Mouse (Mus musculus) common myeloid progenitor, adult 5-6 weeks (primary cell): ENCODE data around the gene Tcf21. TPM values are rescaled to one million over a fixed set of nuclear protein-coding genes. Genes with fewer than 3 reads are reported as not detected.

Experiments used
- ATAC-seq: replicated peaks from 2 replicates; pipeline ENCODE4 v1.8.0; 2016; ENCODE audit warnings: low read depth, mild to moderate bottlenecking, moderate TSS enrichment, inconsistent platforms; ENCODE audit not compliant: poor library complexity, severe bottlenecking
- total RNA-seq: library from RNA; stranded (forward); fragments of 200-1000, 187-1606 nt; gene quantifications from 2 replicates; pipeline ENCODE4 v1.2.3, GENCODE M21; 2017

Tcf21 gene
- total RNA-seq, result not detected in 2 replicates

DNA sequence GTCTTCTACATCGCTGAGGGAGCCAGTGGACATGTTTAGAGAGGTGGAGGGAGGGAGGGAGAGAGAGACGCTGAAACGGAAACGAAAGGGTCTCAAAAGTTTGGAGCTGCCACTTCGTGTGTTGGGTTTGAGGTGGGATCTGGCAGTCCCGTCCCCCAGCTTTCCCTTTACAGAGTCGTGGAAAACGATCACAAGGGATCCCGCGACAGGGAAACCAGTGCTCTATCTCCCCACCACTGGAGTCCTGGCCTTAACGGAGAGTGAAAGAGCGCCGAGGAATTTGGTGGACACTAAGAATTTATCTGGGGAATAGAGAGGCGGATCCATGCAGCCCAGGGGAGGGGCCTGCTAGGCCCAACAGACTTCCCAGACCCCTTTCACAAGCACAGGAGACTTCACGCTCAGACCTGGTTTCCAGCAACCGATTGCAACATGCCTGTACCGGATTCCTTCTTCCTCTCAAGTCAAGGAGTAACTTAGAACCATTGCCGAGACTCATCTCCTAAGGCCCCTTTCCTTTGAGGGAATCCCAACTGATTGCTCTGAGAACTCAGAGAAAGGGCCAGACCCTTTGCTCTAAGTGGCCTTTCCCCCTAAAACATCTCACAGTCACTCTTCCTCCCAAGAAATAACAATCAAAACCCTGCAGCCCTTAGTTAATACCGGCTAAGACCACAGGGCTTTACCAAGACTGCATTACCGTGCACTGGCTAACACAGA is at the start of gene Tcf21:
Gene Tcf21, minus strand, starts transcription at position 304 of the 720 bp plus-strand sequence.
- ATAC-seq, result no peak

DNA sequence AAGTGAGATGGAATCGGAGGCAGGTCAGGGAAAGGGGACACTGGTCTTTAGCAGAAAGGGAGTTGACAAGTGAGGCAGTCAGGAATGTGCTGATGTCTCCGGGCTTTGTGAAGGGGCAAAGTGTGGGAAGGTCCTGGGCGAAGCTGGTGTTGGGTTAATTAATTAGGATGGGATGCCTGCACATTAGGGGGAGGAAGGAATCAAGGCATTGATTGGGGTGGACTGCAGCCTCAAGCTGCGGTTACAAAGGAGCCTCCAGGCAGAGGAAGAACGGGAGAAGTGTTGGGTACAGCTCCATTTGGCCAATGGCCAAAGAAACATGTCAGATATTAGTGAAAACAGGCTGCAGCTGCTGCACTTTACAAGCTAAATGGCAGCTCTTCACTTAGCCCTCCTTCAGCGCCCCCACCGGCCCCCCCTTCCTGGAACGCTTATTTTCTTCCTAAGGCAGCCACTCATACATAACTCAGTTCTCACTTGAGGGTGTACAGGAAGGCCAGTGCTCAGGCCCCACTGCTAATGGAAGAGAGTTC is 48.5 kb upstream of the Tcf21 start:
- ATAC-seq, result no peak

DNA sequence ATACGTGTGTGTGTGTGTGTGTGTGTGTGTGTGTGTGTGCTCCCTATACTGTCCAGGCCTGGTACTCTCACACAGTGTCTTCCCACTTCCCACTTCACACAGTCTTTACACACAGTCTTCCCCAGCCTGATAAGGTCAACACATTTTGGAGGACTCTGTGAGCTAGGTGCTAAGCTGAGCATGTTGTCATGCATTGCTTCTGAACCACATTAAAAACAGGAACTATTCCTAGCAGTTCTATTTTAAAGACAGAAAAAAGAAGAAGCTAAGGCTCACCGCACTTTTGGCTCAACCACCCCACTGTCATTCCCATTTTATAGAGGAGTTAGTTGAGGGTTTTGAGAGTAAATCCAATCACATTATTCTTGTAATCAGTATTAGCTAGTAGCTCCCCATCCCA is 47.2 kb upstream of the Tcf21 start:
- ATAC-seq, result peak; percentile 90

DNA sequence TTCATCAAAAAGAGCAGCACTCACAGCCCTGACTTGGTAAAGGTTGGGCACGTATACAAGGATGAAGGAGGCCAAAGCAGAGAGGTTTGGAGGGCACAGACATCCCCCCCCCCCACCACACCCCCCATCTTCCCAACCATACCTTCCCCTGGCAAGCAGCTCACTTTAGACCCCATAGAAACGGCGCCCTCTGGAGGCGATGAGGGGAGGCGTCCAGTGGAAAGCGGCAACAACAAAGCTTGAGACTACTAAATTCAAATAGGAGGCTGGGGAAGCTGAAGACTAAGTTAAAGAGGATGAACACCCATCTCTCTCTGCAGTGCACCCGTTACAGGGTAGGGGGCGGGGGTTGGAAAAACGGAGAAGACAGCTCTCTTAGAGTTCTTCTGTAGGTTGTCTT is 38.1 kb upstream of the Tcf21 start:
- peak; percentile 50; the same call in 1 of the 2 replicates for ATAC-seq

DNA sequence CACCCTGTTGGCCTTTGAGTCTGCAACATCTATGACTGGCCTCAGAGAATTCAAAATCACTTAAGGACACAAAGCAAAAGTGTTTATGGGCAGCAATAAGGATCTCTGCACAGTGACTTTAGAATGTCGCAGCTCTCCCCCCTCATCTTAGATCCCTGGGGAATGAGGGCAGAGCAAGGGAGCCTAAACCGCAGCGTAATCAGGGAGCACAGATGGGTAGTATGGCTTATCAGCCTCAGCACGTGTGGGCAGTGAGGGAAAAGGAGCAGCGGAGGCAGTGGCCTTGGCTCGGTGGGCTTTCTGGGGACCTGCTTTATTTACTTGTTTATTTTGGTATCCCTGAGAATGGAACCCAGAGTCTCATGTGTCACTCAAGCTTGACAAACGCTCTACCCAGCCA is 34.4 kb upstream of the Tcf21 start:
- ATAC-seq, result no peak

DNA sequence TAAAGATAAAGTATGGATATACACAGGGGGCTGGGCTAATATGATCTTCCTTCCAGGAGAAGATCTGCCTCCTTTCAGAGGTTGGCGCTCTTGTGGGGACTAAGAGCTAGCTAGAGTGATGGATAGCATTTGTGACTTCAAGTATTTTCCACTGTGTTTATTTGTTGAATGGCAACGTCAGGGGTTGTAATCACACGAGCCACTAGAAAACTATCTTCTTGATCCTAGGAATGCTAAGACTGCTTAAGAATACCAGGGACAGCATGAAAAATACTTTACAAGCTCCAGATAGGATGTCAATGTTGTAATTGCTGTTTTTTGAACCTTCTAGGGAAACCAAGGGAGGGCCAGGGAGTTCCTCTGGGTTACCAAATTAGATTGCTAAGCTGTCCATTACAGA is 25.4 kb upstream of the Tcf21 start:
- no peak for ATAC-seq

DNA sequence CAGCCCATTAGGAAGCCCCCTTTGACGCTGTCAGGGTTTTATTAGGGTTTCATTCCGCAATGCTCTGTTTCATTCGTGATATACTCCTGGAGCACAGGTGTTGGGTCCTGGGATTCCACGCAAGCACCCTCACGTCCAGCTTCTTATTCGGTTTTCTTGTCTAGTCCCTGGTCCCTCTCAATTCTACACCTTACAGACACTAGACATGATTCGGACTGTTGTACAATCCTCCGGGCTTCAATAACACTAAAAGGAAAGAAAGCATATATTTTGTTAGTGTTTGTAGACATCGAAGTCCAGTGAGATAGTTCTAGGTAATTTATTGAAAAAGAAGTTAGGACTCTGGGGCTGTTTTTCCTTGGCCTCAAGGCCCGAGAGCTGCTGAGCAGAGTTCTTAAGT is 24.8 kb upstream of the Tcf21 start:
- no peak for ATAC-seq

DNA sequence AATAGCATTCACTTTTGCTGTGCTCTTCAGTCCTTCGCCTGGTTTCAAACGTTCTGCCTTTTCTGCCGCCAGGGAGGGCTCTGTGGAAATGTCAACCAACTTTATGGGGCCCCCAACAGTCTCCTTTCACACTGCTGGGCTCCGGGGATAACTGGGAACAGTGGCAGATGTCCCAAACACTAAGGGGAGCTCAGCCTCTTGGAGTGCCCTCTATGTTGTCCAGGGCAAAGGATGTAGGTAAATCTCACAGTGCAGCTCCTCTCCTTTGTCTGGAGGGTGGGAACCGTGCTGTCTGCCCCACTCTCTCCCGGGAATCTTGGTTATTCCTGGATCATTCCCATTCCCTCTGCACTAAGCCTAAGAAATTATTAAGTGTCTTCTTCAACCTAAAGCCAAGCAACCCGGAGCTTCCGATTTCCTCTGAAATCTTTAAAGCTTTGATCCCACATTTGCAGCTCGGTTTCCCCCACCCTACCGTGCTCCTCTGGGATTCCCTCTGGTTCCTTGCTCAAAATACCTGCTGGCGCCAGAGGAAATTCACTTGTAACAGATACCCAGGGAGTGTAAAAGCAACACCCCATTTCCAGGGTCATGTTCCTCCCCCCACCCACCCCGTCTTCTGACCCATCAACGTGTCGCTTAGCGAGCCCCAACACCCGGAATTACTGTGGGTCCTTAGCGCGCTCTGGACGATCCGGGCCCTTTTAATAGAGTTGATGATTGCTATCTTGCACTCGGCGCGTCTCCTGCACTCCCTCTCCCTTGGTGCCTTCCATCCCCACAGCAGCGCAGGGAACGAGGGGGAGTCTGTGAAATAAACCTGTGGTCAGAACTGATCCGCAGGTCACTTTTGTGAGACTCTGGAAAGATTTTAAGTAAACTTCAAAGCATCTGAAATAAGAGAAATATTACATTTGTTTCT is 23.7 kb upstream of the Tcf21 start:
- ATAC-seq, result no peak

DNA sequence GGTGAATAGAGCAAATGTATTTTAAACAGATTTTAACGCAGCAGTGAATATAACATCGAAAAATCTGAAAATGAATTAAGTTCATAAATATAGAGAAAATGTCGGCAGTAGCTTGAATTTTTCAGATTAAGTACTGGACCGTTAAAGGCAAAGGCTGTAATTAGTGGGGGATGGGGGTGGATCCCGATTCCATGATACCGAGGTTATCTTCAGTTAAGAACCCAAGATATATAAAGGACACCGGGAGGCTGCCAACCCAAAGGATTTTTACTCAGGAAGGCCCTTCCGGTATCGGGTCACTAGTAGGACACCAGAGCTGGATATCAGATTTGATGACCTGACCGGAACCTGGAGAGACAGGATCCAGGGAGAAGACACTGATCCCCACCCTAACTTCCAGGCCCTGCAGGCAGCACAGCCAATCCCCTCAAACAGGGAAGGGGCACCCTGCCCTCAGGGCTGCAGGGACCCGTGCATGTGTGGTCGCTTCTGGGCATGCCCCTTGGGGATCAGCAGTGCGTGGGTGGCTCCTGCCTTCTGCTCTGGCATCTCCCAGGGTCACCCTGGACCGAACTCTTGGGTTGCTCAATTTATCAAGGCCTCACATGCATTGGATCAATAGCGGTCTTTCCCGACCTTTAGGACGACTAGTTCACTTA is 22.9 kb upstream of the Tcf21 start:
- ATAC-seq, result no peak

DNA sequence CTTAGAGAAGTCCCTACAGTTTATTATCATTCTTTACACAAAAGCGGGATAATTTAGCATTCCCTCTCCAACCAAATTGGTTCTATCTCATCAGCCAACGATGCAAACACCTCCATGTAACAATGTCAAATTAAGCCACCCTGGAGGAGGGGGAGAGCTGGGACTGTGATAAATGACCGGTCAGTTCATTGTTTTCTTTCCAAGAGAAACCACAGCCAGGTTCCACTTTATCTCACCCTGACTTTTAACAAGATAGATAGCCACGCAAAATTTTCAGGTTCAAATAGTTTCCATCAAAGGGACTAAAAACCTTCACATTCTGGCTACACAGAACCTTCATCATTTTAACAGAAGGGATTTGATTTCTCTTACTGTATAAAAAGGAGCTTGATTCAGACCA is 22.1 kb upstream of the Tcf21 start:
- ATAC-seq, result no peak

DNA sequence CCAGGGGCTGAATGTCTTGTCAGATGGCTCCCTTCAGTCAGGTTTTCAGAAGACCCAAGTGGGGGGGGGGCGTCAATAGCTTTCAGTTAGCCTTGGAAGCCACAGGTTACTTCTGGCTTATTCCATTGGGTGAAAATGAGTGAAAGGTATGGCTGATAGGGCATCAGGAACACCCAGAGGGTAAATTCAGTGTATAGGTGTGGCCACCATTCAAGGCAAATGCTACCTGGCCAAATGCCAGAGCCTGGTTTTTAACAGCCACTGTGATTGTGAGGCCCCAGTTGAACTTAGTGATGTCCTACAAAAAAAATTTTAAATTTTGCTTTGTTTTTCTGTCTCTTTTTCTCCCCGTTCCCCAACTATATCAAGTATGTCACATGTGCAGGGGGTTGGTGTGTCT is 6.3 kb upstream of the Tcf21 start:
- ATAC-seq, result no peak

DNA sequence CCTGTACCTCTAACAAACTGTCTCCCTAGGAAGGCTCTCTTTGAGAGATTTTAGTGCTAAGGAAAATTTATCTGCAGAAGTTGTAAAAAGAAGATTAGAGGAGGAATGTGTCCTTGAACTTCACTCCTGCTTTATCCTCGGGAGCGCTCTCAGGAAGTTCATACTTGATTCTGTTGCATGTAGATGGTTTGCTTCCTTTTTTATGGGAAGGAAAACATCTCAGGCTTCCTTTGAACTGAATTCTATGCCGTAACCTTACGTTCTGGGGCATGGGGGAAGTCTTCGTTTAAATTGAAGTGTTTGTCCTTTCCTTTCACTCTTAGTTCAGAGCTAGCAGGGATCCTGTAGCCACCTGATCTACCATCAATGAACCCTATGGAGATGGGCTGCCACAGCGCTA is 2.9 kb upstream of the Tcf21 start:
- ATAC-seq, result no peak

DNA sequence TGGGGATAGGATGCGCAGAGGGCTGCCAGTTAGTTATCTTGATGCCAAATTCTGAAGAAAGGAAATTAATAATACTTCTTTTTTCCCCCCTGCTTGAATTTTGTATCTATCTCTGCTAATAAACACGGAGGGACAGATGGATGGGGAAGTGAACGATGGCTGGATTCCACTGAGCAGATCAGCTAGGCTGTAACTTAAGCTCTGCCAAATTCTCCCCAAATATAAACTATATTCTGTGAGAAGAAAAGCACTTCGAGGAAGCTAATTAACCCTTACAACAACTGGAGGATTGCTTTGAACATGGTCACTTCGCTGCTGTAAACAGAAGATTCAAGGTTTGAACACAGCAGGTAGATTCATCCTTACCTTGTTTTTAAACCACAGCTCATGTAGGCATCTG is 2.5 kb upstream of the Tcf21 start:
- ATAC-seq, result no peak

DNA sequence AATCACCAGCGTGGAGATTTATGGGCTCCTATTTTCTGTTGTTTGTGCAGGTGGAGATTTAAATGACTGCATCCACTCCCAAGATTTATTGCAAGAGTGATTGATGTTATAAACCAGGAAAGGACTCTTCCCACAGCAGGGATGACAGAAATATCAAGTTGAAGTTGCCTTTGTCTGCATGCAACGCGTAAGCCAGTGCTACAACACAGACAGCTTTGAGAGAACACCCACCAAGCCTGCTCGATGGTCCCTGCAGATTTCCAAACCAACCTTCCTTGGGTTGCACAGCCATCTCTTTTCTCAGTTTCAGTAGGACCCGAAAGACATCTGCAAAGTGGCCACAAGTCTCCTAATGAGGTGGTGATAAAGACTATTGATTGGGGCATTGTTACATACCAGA is 1.7 kb upstream of the Tcf21 start:
- ATAC-seq, result no peak

DNA sequence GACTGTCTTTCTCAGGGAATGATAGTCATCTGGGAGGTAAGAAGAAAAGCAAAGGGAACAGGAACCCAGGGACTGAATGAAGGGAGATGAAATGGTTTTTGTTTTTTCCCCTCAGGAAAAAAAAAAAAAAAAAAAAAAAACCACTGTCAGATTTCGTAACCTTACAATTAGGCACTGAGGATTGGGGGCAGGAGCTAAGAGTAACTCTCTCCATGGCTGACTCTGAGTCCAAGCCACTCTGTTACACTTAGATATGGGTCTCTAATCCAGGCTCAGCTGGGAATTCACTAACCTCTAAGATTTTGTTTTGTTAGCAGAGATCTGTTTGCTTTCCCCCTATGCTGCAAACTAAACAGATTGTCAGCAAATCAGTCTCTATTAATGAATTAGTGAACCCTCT is 1.3 kb upstream of the Tcf21 start:
- ATAC-seq, result no peak

DNA sequence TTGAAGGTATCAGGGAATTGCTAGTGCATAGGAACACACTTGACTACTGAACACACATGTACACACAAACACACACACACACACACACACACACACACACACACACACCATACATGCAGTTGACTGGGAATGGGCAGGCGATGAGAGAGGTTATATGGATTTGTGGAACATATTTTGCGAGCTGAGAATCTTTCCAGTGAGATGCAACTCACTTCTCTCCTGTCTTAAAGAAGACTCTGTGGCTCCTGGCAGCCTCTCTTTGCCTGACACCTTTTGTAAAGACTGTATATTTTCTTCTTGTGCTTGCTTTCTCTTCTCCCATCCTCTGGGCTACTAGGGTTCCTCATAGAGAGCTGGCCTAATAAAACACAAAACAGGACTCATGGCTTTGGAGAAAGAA is 867 bp upstream of the Tcf21 start:
- ATAC-seq, result no peak

DNA sequence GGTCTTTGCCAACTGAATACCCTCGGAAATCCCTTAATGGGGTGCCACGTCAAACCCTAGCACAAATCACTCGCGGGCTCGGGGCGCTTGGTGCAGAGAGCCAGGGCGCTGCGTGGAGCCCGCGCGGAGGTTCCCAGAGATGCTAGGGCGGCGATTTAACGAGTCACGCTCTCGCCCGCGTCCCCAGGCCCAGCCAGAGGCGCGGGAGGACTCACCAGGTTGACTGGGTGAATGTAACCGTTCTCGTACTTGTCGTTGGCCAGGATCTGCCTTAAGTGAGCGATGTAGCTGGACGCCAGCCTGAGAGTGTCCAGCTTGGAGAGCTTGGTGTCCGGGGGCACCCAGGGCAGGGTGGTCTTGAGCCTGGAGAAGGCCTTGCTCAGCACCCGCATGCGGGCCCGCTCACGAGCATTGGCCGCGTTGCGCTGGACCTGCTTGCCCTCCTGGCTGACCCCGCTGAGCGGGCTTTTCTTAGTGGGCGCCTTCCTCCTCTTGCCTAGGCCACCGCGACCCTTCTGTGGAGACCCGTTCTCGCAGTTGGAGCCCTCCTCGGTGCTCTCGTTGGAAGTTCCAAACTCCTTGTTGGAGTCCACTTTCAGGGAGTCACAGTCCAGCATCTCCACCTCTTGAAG is 619 bp downstream of the Tcf21 start:
- no peak for ATAC-seq

DNA sequence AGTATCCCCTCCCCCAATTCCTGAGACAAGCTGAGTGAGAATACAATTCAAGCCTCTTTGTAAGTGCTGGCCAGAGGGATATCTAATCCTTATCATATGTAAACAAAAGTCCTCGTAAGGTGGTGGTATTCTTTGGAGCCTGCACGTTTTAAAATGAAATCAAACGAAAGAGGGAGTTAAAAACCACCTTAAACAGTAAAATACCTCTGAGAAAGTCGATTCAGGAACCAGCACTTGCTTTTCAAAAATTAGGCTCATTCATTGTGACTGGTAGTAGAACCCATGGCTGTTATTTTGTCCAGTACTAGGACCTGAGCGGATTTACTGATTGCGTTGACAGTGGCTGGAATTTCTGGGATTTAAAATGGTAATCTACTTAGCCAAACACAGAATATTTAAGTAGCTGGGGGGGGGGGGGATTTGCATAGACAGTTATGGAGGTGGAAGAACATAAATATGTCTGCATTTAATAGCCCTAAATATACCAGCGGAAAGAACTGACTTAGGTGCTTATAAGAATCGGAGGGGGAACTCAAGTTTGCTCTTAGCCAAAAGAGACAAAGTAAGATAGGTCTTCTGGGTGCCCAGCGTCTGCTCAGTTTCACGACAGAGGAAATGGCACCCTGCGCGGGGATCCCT is 1.3 kb downstream of the Tcf21 start:
- ATAC-seq, result no peak

DNA sequence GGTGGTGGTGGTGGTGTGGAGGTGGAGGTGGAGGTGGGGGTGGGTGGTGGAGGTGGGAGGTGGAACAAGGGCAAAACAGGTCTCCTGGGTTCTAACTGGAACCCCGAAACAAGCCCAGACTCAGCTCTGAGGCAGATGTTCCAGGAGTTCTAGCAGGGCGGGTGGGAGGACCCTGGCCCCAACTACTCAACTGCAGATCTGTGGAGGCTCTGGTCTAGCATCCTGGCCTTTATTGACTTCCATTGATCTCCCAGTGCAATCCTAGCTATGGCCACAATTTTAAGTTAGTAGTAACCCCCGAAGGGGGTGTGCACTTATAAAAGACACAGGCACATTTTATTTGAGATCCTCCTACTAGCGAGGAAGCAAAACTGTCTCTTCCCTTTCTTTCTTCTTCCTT is 2.0 kb downstream of the Tcf21 start:
- ATAC-seq, result no peak

DNA sequence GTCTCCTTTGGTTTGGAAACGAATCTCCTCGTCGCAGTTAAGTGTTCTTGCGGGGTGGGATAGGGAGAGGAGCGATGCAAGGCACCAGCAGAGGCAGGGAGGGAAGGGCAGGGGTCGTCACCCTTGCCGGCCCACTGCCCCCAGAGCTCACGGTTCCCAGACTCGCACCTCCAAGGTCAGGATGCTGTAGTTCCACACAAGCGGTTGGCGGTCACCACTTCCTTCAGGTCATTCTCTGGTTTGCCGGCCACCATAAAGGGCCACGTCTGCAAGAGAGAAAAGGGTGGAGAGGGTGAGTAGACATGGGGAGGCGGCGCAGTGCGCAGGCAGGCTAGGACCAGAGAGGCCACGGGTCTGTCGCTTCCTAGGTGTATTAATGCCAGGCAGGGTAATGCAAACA is 2.4 kb downstream of the Tcf21 start:
- ATAC-seq, result no peak
